In the genomic region with DNA sequence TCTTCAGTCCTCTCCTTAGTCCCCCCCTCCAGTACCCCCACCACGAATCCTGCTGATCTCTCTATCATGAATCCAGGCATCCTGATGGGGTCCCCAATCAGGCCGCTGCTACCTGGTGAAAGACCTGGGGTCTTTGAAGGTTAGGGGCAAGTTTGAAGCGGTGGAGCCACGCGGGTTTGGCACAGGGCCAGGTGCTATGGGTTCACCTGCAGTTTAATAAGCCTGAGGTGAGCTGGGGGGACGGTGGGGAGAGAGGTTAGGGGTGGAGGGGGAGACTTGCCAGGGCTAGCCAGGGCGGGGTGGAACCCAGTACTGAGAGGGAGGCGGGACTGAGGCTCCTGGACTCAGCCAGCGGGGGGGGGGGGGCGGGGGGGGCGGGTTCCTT, we compare ENCODE assay signal across 10 mouse cellular contexts. TPM values are rescaled to one million over a fixed set of nuclear protein-coding genes. Genes with fewer than 3 reads are reported as not detected.
DNase-seq lines count a peak whose midpoint lies in the region; ATAC-seq lines count a peak whose summit lies in the region.
"Had no signal": no experiment of that assay in that cellular context is flagged by ENCODE, and none has a peak within 500 bp of the region (broad histone marks: within the 10 kb centered on the region; RNA-seq: fewer than 3 reads in every experiment).

No protein-coding gene starts in this region.

- H3K4me1 ChIP-seq in heart, embryonic 14.5 days (ENCODE audit: control insufficient read depth in 2 of 2, insufficient read depth in 2 of 2, low read length in 2 of 2), result peaks cover 0 to 15% of the 10 kb centered on the region in 2 experiments; a peak in 3 of 4 replicates
- peaks cover 43% of the 10 kb centered on the region for H3K4me1 ChIP-seq in hindbrain, embryonic 12.5 days
- H3K4me1 ChIP-seq in midbrain, embryonic 15.5 days, result peaks cover 40% of the 10 kb centered on the region

- peak overlapping the region in 1 of 2 experiments; percentile 31; a peak in 2 of 4 replicates for H3K4me3 ChIP-seq in heart, embryonic 14.5 days (ENCODE audit: control insufficient read depth in 1 of 2, insufficient read depth in 1 of 2, low read depth in 1 of 2, low read length in 2 of 2)
- no peak overlapping the region for H3K4me3 ChIP-seq in hindbrain, embryonic 12.5 days
- H3K4me3 ChIP-seq in midbrain, embryonic 15.5 days, result peak overlapping the region; percentile 26; the same call in 1 of the 2 replicates

- H3K4me2 ChIP-seq in heart, embryonic 14.5 days (ENCODE audit: low read length), result peak overlapping the region; percentile 57
- H3K4me2 ChIP-seq in hindbrain, embryonic 12.5 days (replicated peaks), result peak overlapping the region; percentile 48
- H3K4me2 ChIP-seq in midbrain, embryonic 15.5 days, result peak overlapping the region; percentile 53; the same call in 1 of the 2 replicates

- DNase-seq in heart, adult 9 months (ENCODE audit: low spot score in 2 of 2), result no peak
- peak; percentile 25 for DNase-seq in R1 (ENCODE audit: low read depth, low spot score)
- DNase-seq in ovary, postnatal 14 days (ENCODE audit: low spot score), result no peak
- DNase-seq in ovary, postnatal 10 days (ENCODE audit: low spot score), result no peak

- H3K27ac ChIP-seq in heart, embryonic 14.5 days (replicated peaks in 1 of 2; ENCODE audit: control insufficient read depth in 1 of 2, insufficient read depth in 1 of 2, low read depth in 2 of 2, low read length in 2 of 2), result no peak overlapping the region
- H3K27ac ChIP-seq in hindbrain, embryonic 12.5 days, result no peak overlapping the region
- H3K27ac ChIP-seq in midbrain, embryonic 15.5 days, result no peak overlapping the region

- WGBS in heart, embryonic 14.5 days, result 4% methylated on average over 8 of the region's 11 CpGs
- WGBS in hindbrain, embryonic 12.5 days, result 0% methylated on average over 9 of the region's 11 CpGs
- 2% methylated on average over 8 of the region's 11 CpGs for WGBS in midbrain, embryonic 15.5 days

- H3K9me3 ChIP-seq in heart, embryonic 14.5 days (ENCODE audit: control insufficient read depth, low read length), result no peaks in the 10 kb centered on the region
- H3K9me3 ChIP-seq in hindbrain, embryonic 12.5 days (replicated peaks), result no peaks in the 10 kb centered on the region
- no peaks in the 10 kb centered on the region for H3K9me3 ChIP-seq in midbrain, embryonic 15.5 days
- H3K9me3 ChIP-seq: megakaryocyte, embryonic 14.5 days had no signal

- H3K36me3 ChIP-seq in heart, embryonic 14.5 days (ENCODE audit: control insufficient read depth, insufficient read depth, low read length), result no peaks in the 10 kb centered on the region
- H3K36me3 ChIP-seq in hindbrain, embryonic 12.5 days, result no peaks in the 10 kb centered on the region
- H3K36me3 ChIP-seq in midbrain, embryonic 15.5 days (replicated peaks), result no peaks in the 10 kb centered on the region

- H3K27me3 ChIP-seq in heart, embryonic 14.5 days (ENCODE audit: control insufficient read depth, insufficient read depth, low read length), result peaks cover 99% of the 10 kb centered on the region
- peaks cover 100% of the 10 kb centered on the region for H3K27me3 ChIP-seq in hindbrain, embryonic 12.5 days
- peaks cover 63% of the 10 kb centered on the region for H3K27me3 ChIP-seq in midbrain, embryonic 15.5 days (replicated peaks)

- no peak for ATAC-seq in heart, embryonic 14.5 days (ENCODE audit: insufficient number of reproducible peaks, insufficient read depth, low FRiP score, low read depth)
- ATAC-seq in hindbrain, embryonic 12.5 days (ENCODE audit: low FRiP score), result no peak
- ATAC-seq in midbrain, embryonic 15.5 days (replicated peaks), result no peak
- ATAC-seq in cerebellum, adult (ENCODE audit: insufficient number of reproducible peaks, low FRiP score, low TSS enrichment), result no peak

- no peak overlapping the region for H3K9ac ChIP-seq in heart, embryonic 14.5 days (ENCODE audit: low read length)
- H3K9ac ChIP-seq in hindbrain, embryonic 12.5 days, result 0 out of 2 replicates have a peak overlapping the region, but pooled peaks have one; percentile 46
- H3K9ac ChIP-seq in midbrain, embryonic 15.5 days, result no peak overlapping the region

RNA-seq across cellular contexts. Expression of gene Wnt10a, which starts 3.8 kb away (rescaled TPM):
- not detected in 2 replicates for polyA plus RNA-seq in heart, embryonic 14.5 days (2014; fragmentation: Nextera tagmentation; extraction: Ambion mirVana)
- polyA plus RNA-seq in hindbrain, embryonic 12.5 days (2016; fragmentation: Nextera tagmentation; extraction: Ambion mirVana), result 1.2 and 2.3 TPM in 2 replicates
- 0.34 and 0.37 TPM in 2 replicates for polyA plus RNA-seq in midbrain, embryonic 15.5 days (2015; fragmentation: Nextera tagmentation; extraction: Ambion mirVana)

RNA-seq across cellular contexts. Expression of gene Wnt6, which starts 23.4 kb away (rescaled TPM):
- 0.36 TPM in 1 of 2 replicates, not detected in the other for polyA plus RNA-seq in heart, embryonic 14.5 days (2014; fragmentation: Nextera tagmentation; extraction: Ambion mirVana)
- 9.6 and 11.4 TPM in 2 replicates for polyA plus RNA-seq in hindbrain, embryonic 12.5 days (2016; fragmentation: Nextera tagmentation; extraction: Ambion mirVana)
- 5.6 and 7.2 TPM in 2 replicates for polyA plus RNA-seq in midbrain, embryonic 15.5 days (2015; fragmentation: Nextera tagmentation; extraction: Ambion mirVana)

RNA-seq across cellular contexts. Expression of gene Prkag3, which starts 46.1 kb away (rescaled TPM):
- polyA plus RNA-seq in heart, embryonic 14.5 days (2014; fragmentation: Nextera tagmentation; extraction: Ambion mirVana), result 4.9 and 6.1 TPM in 2 replicates
- 0.21 and 0.38 TPM in 2 replicates for polyA plus RNA-seq in hindbrain, embryonic 12.5 days (2016; fragmentation: Nextera tagmentation; extraction: Ambion mirVana)
- polyA plus RNA-seq in midbrain, embryonic 15.5 days (2015; fragmentation: Nextera tagmentation; extraction: Ambion mirVana), result not detected in 2 replicates

RNA-seq across cellular contexts. Expression of gene Cdk5r2, which starts 59.6 kb away (rescaled TPM):
- polyA plus RNA-seq in heart, embryonic 14.5 days (2014; fragmentation: Nextera tagmentation; extraction: Ambion mirVana), result 0.11 TPM in 1 of 2 replicates, not detected in the other
- polyA plus RNA-seq in hindbrain, embryonic 12.5 days (2016; fragmentation: Nextera tagmentation; extraction: Ambion mirVana), result 6.9 and 7.5 TPM in 2 replicates
- 9.1 and 9.7 TPM in 2 replicates for polyA plus RNA-seq in midbrain, embryonic 15.5 days (2015; fragmentation: Nextera tagmentation; extraction: Ambion mirVana)
- polyA plus RNA-seq: thymus, postnatal 0 days had no signal
